Mouse (Mus musculus): Measurements from ENCODE around the gene Tph1.

GRCm38 (mm10) chr7:46611970-46612369 is 60.4 kb downstream of the Tph1 start:
- no peak for TF ChIP-seq CTCF (IDR thresholded peaks at IDR 0.05; ENCODE audit: extremely low read depth, insufficient read depth, low read length)
- no peak for TF ChIP-seq POLR2A (IDR thresholded peaks at IDR 0.05; ENCODE audit: extremely low read depth, insufficient read depth, low read length)
